In the genomic region with DNA sequence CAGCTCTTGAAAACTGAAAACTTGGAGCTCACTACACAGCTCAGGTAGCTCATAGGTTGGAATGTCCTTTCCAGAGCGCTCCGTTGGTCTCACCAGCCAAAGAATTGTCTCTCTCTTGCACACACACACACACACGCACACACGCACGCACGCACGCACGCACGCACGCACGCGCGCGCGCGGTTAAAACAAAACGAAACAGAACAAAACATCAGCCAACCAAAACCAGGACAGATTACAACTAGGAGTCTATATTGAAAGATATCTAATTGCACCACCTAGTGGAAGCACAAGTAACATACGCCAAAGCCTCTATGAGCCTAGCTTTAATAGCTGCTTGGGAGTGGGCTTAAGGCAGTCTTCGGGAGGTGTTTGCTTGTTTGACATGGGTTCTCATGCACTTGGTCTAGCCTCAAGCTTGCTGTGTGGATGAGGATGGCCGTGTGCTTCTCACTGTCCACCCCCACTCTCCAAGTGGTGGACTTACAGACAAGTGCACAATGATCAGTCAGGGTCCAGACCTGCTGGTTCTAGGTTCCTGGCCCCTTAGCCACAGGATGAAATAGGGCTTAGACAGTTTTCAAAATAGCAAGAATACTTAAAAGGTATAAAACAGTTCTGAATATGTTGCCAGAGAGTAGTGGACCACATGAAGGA, we compare ENCODE assay signal across 8 mouse cellular contexts. TPM values are rescaled to one million over a fixed set of nuclear protein-coding genes. Genes with fewer than 3 reads are reported as not detected.
DNase-seq lines count a peak whose midpoint lies in the region; ATAC-seq and TF ChIP-seq lines count a peak whose summit lies in the region.

No protein-coding gene starts in this region.

- no peaks in the 10 kb centered on the region for H3K4me1 ChIP-seq in embryonic facial prominence, embryonic 12.5 days
- peaks cover 1% of the 10 kb centered on the region; the same call in 1 of the 2 replicates for H3K4me1 ChIP-seq in heart, adult 2 months (ENCODE audit: control insufficient read depth, insufficient read depth, low read length)
- no peaks in the 10 kb centered on the region for H3K4me1 ChIP-seq in kidney, adult 2 months (ENCODE audit: control insufficient read depth, insufficient read depth, low read length)
- no peaks in the 10 kb centered on the region for H3K4me1 ChIP-seq in limb, embryonic 12.5 days (replicated peaks)
- H3K4me1 ChIP-seq in midbrain, embryonic 14.5 days (ENCODE audit: control insufficient read depth, insufficient read depth, low read length): no peaks in the 10 kb centered on the region

- TF ChIP-seq EP300 in heart, adult 2 months (IDR thresholded peaks at IDR 0.05; ENCODE audit: insufficient read depth, low read depth, low read length): no peak

- intact Hi-C loops in heart, adult 2 months (cut with DNase I): loop anchor here (1.0 to 2.0 kb wide), 2 partner anchors 100 to 113 kb away; no protein-coding TSS in a partner anchor

- no peak overlapping the region for H3K27ac ChIP-seq in embryonic facial prominence, embryonic 12.5 days
- H3K27ac ChIP-seq in heart, adult 2 months: no peak overlapping the region
- peak overlapping the region; percentile 45 for H3K27ac ChIP-seq in kidney, adult 2 months (ENCODE audit: insufficient read depth, low read depth, low read length)
- 0 out of 2 replicates have a peak overlapping the region, but pooled peaks have one; percentile 29 for H3K27ac ChIP-seq in limb, embryonic 12.5 days
- H3K27ac ChIP-seq in midbrain, embryonic 14.5 days (replicated peaks; ENCODE audit: low read depth, low read length): peak overlapping the region; percentile 53; the same call in 1 of the 2 replicates

- peak; percentile 84 for ATAC-seq in embryonic facial prominence, embryonic 12.5 days (ENCODE audit: insufficient number of reproducible peaks, insufficient read depth, low FRiP score, low TSS enrichment)
- peak; percentile 84 for ATAC-seq in limb, embryonic 12.5 days (ENCODE audit: insufficient number of reproducible peaks, insufficient read depth, low FRiP score, low TSS enrichment, low read depth)
- peak; percentile 90 for ATAC-seq in midbrain, embryonic 14.5 days (ENCODE audit: low FRiP score, low TSS enrichment)

- TF ChIP-seq POLR2A in heart, adult 2 months (IDR thresholded peaks at IDR 0.05; ENCODE audit: insufficient read depth, low read depth, low read length): no peak
- no peak for TF ChIP-seq POLR2A in kidney, adult 2 months (IDR thresholded peaks at IDR 0.05; ENCODE audit: low read depth, low read length)

- TF ChIP-seq CTCF in heart, adult 2 months (IDR thresholded peaks at IDR 0.05): peak; percentile 79
- TF ChIP-seq CTCF in kidney, adult 2 months (conservative IDR thresholded peaks at IDR 0.05; ENCODE audit: insufficient read depth, insufficient read length, low read depth, low read length): peak; percentile 34; the same call in 1 of the 2 replicates

- no peaks in the 10 kb centered on the region for H3K79me2 ChIP-seq in heart, adult 2 months (replicated peaks; ENCODE audit: control insufficient read depth, insufficient read depth, low read length)

- DNase-seq in A20 (ENCODE audit: low read depth, low spot score): peak; percentile 91
- DNase-seq in adrenal gland, postnatal 14 days: peak; percentile 69
- DNase-seq in heart, adult 2 months: peak; percentile 50 to 63
- peak; percentile 80 for DNase-seq in kidney, adult 2 months
- DNase-seq in midbrain, embryonic 14.5 days: peak; percentile 94
- peak; percentile 50 to 68 for DNase-seq in spleen, postnatal 4 days (ENCODE audit: low spot score in 2 of 2)

- peak overlapping the region; percentile 36; the same call in 1 of the 2 replicates for H3K9ac ChIP-seq in embryonic facial prominence, embryonic 12.5 days
- H3K9ac ChIP-seq in heart, adult 2 months (ENCODE audit: low read depth, low read length): peak overlapping the region; percentile 65
- H3K9ac ChIP-seq in limb, embryonic 12.5 days (replicated peaks): 0 out of 2 replicates have a peak overlapping the region, but pooled peaks have one; percentile 23
- no peak overlapping the region for H3K9ac ChIP-seq in midbrain, embryonic 14.5 days (replicated peaks; ENCODE audit: low read length)

- H3K4me3 ChIP-seq in embryonic facial prominence, embryonic 12.5 days: peak overlapping the region; percentile 37
- peak overlapping the region; percentile 41 for H3K4me3 ChIP-seq in heart, adult 2 months
- H3K4me3 ChIP-seq in kidney, adult 2 months (ENCODE audit: insufficient read depth, low read depth, low read length): peak overlapping the region; percentile 63
- H3K4me3 ChIP-seq in limb, embryonic 12.5 days (replicated peaks): peak overlapping the region; percentile 40
- peak overlapping the region; percentile 25 for H3K4me3 ChIP-seq in midbrain, embryonic 14.5 days (replicated peaks; ENCODE audit: low read depth, low read length)

- peak overlapping the region; percentile 62 for H3K4me2 ChIP-seq in embryonic facial prominence, embryonic 12.5 days (replicated peaks)
- peak overlapping the region; percentile 65 for H3K4me2 ChIP-seq in limb, embryonic 12.5 days
- peak overlapping the region; percentile 60 for H3K4me2 ChIP-seq in midbrain, embryonic 14.5 days (ENCODE audit: low read length)

- WGBS in embryonic facial prominence, embryonic 12.5 days: 5% methylated on average over 20 of the region's 20 CpGs
- WGBS in heart, adult 2 months: 4% methylated on average over 20 of the region's 20 CpGs
- WGBS in kidney, adult 2 months: 1% methylated on average over 20 of the region's 20 CpGs
- 8% methylated on average over 20 of the region's 20 CpGs for WGBS in limb, embryonic 12.5 days
- 4% methylated on average over 20 of the region's 20 CpGs for WGBS in midbrain, embryonic 14.5 days

- H3K27me3 ChIP-seq in embryonic facial prominence, embryonic 12.5 days: no peaks in the 10 kb centered on the region
- no peaks in the 10 kb centered on the region for H3K27me3 ChIP-seq in heart, adult 2 months (ENCODE audit: control insufficient read depth, insufficient read depth, low read length)
- H3K27me3 ChIP-seq in kidney, adult 2 months (replicated peaks; ENCODE audit: control insufficient read depth, insufficient read depth, low read length): no peaks in the 10 kb centered on the region
- no peaks in the 10 kb centered on the region for H3K27me3 ChIP-seq in limb, embryonic 12.5 days
- H3K27me3 ChIP-seq in midbrain, embryonic 14.5 days (ENCODE audit: control insufficient read depth, insufficient read depth, low read length): no peaks in the 10 kb centered on the region; the same call in 1 of the 2 replicates

- no peaks in the 10 kb centered on the region for H3K9me3 ChIP-seq in embryonic facial prominence, embryonic 12.5 days
- H3K9me3 ChIP-seq in limb, embryonic 12.5 days: no peaks in the 10 kb centered on the region
- H3K9me3 ChIP-seq in midbrain, embryonic 14.5 days (ENCODE audit: control insufficient read depth, low read length): no peaks in the 10 kb centered on the region

- H3K36me3 ChIP-seq in embryonic facial prominence, embryonic 12.5 days: no peaks in the 10 kb centered on the region
- H3K36me3 ChIP-seq in heart, adult 2 months (ENCODE audit: control insufficient read depth, insufficient read depth, low read length): no peaks in the 10 kb centered on the region
- H3K36me3 ChIP-seq in kidney, adult 2 months (ENCODE audit: control insufficient read depth, insufficient read depth, low read length): no peaks in the 10 kb centered on the region
- H3K36me3 ChIP-seq in limb, embryonic 12.5 days: no peaks in the 10 kb centered on the region
- no peaks in the 10 kb centered on the region for H3K36me3 ChIP-seq in midbrain, embryonic 14.5 days (ENCODE audit: control insufficient read depth, insufficient read depth, low read length)

RNA-seq across cellular contexts. Expression of gene Senp7, which starts 16.3 kb away (rescaled TPM):
- total RNA-seq in adrenal gland, postnatal 14 days (2021): 22.5 and 25.9 TPM in 2 replicates
- polyA plus RNA-seq in embryonic facial prominence, embryonic 12.5 days (2016; fragmentation: Nextera tagmentation; extraction: Ambion mirVana): 45.0 and 45.4 TPM in 2 replicates
- total RNA-seq in heart, adult 2 months (2021): 10 to 100 TPM; 14.4 to 15.6 TPM
- polyA plus RNA-seq in heart, adult 2 months (2012; rRNA removed): 2.9 and 6.1 TPM in 2 replicates
- polyA plus RNA-seq in kidney, adult 2 months (2012; rRNA removed): 2.9 and 3.1 TPM in 2 replicates
- 39.2 and 43.1 TPM in 2 replicates for polyA plus RNA-seq in limb, embryonic 12.5 days (2016; fragmentation: Nextera tagmentation; extraction: Ambion mirVana)
- 59.6 and 70.9 TPM in 2 replicates for polyA plus RNA-seq in midbrain, embryonic 14.5 days (2014; fragmentation: Nextera tagmentation; extraction: Ambion mirVana)

RNA-seq across cellular contexts. Expression of gene Trmt10c, which starts 26.8 kb away (rescaled TPM):
- 22.4 and 23.3 TPM in 2 replicates for total RNA-seq in adrenal gland, postnatal 14 days (2021)
- 28.5 and 31.5 TPM in 2 replicates for polyA plus RNA-seq in embryonic facial prominence, embryonic 12.5 days (2016; fragmentation: Nextera tagmentation; extraction: Ambion mirVana)
- total RNA-seq in heart, adult 2 months (2021): 10 to 100 TPM; 12.0 TPM
- 2.5 and 4.2 TPM in 2 replicates for polyA plus RNA-seq in heart, adult 2 months (2012; rRNA removed)
- polyA plus RNA-seq in kidney, adult 2 months (2012; rRNA removed): 2.9 and 3.3 TPM in 2 replicates
- 30.3 and 31.0 TPM in 2 replicates for polyA plus RNA-seq in limb, embryonic 12.5 days (2016; fragmentation: Nextera tagmentation; extraction: Ambion mirVana)
- 23.8 and 24.0 TPM in 2 replicates for polyA plus RNA-seq in midbrain, embryonic 14.5 days (2014; fragmentation: Nextera tagmentation; extraction: Ambion mirVana)

RNA-seq across cellular contexts. Expression of gene Pcnp, which starts 34.9 kb away (rescaled TPM):
- total RNA-seq in adrenal gland, postnatal 14 days (2021): 89.7 and 90.7 TPM in 2 replicates
- 263 and 281 TPM in 2 replicates for polyA plus RNA-seq in embryonic facial prominence, embryonic 12.5 days (2016; fragmentation: Nextera tagmentation; extraction: Ambion mirVana)
- total RNA-seq in heart, adult 2 months (2021): 10 to 100 TPM; 47.1 to 50.7 TPM
- polyA plus RNA-seq in heart, adult 2 months (2012; rRNA removed): 15.1 and 30.1 TPM in 2 replicates
- 16.3 and 24.6 TPM in 2 replicates for polyA plus RNA-seq in kidney, adult 2 months (2012; rRNA removed)
- 283 and 297 TPM in 2 replicates for polyA plus RNA-seq in limb, embryonic 12.5 days (2016; fragmentation: Nextera tagmentation; extraction: Ambion mirVana)
- 212 and 241 TPM in 2 replicates for polyA plus RNA-seq in midbrain, embryonic 14.5 days (2014; fragmentation: Nextera tagmentation; extraction: Ambion mirVana)

Comparison
In these comparisons a context has a peak if more than half of its experiments do, and no peak if none do; other contexts are left out.
1. H3K27ac ChIP-seq: peak in kidney, adult 2 months (single experiment), limb, embryonic 12.5 days (single experiment) and midbrain, embryonic 14.5 days (single experiment); none in embryonic facial prominence, embryonic 12.5 days (single experiment) and heart, adult 2 months (single experiment).
2. Peak in every context shown above with its lines, with median percentiles within 50 percentile points of each other: DNase-seq, ATAC-seq, H3K4me2 ChIP-seq and H3K4me3 ChIP-seq.